Mouse (Mus musculus) lung, adult 2 months (tissue): ENCODE measurements around the gene Tmem115. TPM values are rescaled to one million over a fixed set of nuclear protein-coding genes. Genes with fewer than 3 reads are reported as not detected.

Source experiments
- DNase-seq: peaks from one replicate; pipeline ENCODE4 v3.0.0; 2022
- H3K4me1 ChIP-seq: fragments of 200-500 bp; 2 replicates; pipeline ENCODE4 v1.6.1; 2011; ENCODE audit warnings: low read length; ENCODE audit not compliant: control insufficient read depth, insufficient read depth
- H3K4me3 ChIP-seq: fragments of 200-500 bp; replicated peaks from 2 replicates; pipeline ENCODE3; 2011; ENCODE audit warnings: low read depth, mild to moderate bottlenecking, control low read depth, low read length; ENCODE audit errors: extremely low read depth
- CTCF ChIP-seq: fragments of 200-500 bp; IDR thresholded peaks from 2 replicates; pipeline ENCODE4 v1.5.1; 2011; ENCODE audit warnings: mild to moderate bottlenecking, low read length, control low read depth; ENCODE audit not compliant: insufficient read depth
- POLR2A ChIP-seq: fragments of 200-500 bp; IDR thresholded peaks from 2 replicates; pipeline ENCODE4 v1.6.1; 2011; ENCODE audit warnings: low read depth, mild to moderate bottlenecking, control low read depth, low read length, borderline replicate concordance; ENCODE audit errors: extremely low read depth
- WGBS: fragments of 180-500 bp; shearing (Covaris S2); methylation state at CpG from one replicate; pipeline ENCODE4 v1.1.7; 2018; 5-methylcytosine and 5-hydroxymethylcytosine counted together
- polyA plus RNA-seq: library from polyadenylated mRNA; depleted of rRNA; stranded (reverse); fragments of >200 nt; gene quantifications from 2 replicates; pipeline ENCODE4 v1.2.3, GENCODE M21; 2012

Gene Tmem115
- polyA plus RNA-seq, 1 experiment, result 57.6 TPM

DNA sequence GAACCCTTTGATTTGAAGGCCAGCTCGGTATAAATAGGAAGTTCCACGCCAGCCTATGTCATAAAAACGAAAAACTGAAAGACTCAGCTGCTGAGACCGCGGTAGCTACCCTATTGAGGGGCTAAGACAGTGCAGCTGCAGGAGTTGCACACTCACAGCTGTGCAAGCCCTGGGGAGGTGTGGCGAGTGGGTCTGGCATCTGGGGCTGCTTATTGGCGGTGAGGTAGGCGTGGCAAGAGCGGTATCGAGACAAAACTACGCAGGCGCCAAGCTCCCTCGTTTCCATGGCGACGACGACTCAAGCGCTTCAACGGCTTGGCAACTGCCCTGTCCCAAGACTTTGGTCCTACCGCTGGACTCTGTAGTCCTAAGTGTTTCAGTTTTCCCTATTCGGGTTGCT is 13.3 kb downstream of the Tmem115 start, which contains the start of gene Zmynd10:
Zmynd10 (plus strand) TSS at position 273 of the 400 bp plus-strand sequence.
- 9% methylated on average over 20 of the region's 20 CpGs for WGBS
- H3K4me3 ChIP-seq, result no peak within 1 kb of the TSS
- H3K4me1 ChIP-seq, result peaks cover 18% of the 10 kb centered on the region
- TF ChIP-seq CTCF, result no peak
- no peak for TF ChIP-seq POLR2A
- peak; percentile 82 for DNase-seq

DNA sequence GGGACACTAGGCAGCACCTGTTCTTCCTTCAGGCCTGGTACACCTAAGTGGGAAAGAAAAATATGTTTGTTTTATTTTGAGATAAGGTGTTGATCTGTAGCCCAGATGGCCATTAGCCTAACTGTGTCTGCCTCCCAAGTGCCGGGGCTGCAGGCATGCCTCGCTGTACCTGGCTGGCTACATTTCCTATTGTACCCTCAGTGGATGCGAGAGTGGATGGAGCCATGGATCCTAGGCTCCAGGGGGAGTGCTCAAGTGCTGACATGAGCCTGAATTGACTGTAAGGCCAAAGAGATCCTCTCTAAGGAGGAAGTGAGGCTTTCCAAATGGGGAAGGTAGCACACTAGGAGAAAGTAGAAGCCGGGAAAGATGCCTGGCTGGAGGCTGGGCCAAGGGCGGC is 14.2 kb downstream of the Tmem115 start:
- TF ChIP-seq CTCF (no peak), POLR2A (no peak)
- Histone ChIP-seq H3K4me3 (no peak overlapping the region), H3K4me1 (peaks cover 15% of the 10 kb centered on the region)
- DNase-seq, result no peak
- WGBS, result 71% methylated on average over 5 of the region's 5 CpGs

DNA sequence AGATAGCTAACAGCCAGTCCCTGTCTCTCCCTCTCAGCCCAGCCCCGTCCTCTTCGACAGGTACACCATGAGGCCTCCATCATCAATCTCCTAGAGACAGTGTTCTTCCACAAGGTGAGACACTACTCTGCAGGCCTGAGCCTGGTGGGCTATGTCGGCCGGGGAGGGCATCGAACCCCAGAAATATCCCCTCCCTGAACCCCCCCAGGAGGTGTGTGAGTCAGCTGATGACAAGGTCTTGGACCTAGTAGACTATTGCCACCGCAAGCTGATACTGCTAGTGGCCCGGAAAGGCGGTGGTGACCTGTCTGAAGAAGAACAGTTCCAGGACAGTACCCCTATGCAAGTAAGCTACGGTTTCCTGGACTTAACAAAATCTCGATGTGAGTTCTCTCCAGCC is 15.1 kb downstream of the Tmem115 start:
- H3K4me1 ChIP-seq, result peaks cover 18% of the 10 kb centered on the region
- DNase-seq, result no peak
- 91% methylated on average over 10 of the region's 10 CpGs for WGBS

DNA sequence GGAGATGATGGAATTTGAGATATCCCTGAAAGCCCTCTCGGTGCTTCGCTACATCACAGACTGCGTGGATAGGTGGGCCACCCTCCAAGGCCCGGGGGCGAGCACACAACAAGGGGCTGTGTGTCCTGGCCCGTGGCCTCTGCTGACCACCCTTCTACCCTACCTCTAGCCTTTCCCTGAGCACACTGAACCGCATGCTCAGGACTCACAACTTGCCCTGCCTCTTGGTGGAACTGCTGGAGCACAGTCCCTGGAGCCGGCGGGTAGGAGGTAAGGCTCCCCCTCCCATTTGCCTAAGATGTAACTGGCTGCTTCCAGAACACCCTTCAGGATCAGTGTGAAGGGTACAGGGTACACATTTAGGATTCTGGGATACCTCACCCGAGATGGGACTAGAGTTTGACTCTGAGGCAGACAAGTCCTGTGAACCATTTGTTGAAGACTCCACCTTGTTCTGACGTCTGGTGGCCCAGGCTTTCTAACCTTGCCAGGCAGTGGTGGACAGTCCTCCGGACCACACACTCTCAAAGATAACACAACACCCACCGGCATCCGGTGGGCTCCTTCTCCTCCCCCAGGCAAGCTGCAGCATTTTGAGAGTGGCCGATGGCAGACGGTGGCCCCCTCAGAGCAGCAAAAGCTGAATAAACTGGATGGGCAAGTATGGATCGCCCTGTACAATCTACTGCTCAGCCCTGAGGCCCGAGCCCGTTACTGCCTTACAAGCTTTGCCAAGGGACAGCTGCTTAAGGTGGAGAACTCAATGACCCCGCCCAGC is 15.7 kb downstream of the Tmem115 start:
- 84% methylated on average over 20 of the region's 20 CpGs for WGBS

More for the DNA sequence above, 15.1 kb downstream of the Tmem115 start:
- H3K4me3 ChIP-seq, result no peak overlapping the region
- TF ChIP-seq POLR2A, result no peak
- no peak for TF ChIP-seq CTCF

DNA sequence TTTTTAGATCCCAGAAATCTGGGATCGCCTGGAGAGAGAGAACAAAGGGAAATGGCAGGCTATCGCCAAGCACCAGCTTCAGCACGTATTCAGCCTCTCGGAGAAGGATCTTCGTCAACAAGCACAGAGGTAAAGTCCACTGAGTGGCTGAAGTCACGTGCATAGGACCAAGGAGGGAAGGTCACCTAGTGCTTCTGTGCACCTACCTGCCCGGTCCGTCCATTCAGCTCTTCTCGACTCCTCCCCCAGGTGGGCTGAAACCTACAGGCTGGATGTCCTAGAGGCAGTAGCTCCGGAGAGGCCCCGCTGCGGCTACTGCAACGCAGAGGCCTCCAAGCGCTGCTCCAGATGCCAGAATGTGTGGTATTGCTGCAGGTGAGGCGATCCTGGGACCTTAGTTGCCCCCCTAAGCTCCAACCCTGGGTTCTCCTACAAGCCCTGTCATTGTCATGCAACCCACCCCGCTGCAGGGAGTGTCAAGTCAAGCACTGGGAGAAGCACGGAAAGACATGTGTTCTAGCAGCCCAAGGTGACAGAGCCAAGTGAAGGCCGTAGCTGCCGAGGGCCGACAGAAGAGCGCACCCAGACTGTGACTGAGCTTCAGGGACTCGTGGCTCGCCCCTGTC is 16.9 kb downstream of the Tmem115 start:
- no peak for DNase-seq
- 55% methylated on average over 23 of the region's 23 CpGs for WGBS
- no peak for TF ChIP-seq POLR2A
- TF ChIP-seq CTCF, result no peak
- Histone ChIP-seq H3K4me1 (peaks cover 19% of the 10 kb centered on the region), H3K4me3 (no peak overlapping the region)

More for the DNA sequence above, 15.7 kb downstream of the Tmem115 start:
- Histone ChIP-seq H3K4me1 (peaks cover 19% of the 10 kb centered on the region), H3K4me3 (no peak overlapping the region)
- DNase-seq, result no peak
- TF ChIP-seq POLR2A, result no peak
- no peak for TF ChIP-seq CTCF

DNA sequence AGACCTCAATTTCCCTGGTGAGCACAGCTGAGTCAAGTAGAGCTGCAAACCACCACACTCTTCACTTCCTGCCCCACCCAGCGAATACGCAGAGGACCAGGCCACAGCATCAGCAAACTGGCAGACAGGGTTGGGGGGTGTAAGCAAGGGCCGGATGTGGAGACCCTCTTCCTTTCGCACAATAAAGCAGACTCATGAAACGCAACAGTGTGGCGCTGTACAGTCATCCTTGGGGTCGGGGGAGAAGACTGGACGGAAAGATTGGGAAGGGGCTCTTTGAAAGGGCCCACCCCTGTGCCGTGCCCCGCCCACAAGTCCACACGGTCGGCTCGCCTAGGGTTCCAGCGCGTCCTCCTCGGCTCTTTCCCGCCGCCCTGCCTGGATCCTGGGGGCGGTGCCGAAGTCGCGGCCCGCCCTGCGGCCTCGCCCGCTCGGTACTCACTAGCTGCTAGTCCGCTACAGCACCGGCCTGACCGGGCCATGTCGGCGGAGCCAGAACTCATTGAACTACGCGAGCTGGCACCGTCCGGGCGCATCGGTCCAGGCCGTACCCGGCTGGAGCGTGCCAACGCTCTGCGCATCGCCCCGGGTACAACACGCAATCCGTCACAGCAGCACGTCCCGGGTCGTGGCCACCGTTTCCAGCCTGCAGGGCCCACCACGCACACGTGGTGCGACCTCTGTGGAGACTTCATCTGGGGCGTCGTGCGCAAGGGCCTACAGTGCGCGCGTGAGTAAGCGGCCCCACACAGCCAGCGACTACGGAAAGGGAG is 17.6 kb downstream of the Tmem115 start, which contains the start of gene Rassf1:
Rassf1 (plus strand) TSS at position 439 of the 773 bp plus-strand sequence.
- peak; percentile 68 for DNase-seq
- no peak for TF ChIP-seq CTCF
- peak; percentile 42; the same call in 1 of the 2 replicates for TF ChIP-seq POLR2A
- peak within 1 kb of the TSS; percentile 61 for H3K4me3 ChIP-seq
- 3% methylated on average over 63 of the region's 63 CpGs for WGBS
- H3K4me1 ChIP-seq, result peaks cover 19% of the 10 kb centered on the region

DNA sequence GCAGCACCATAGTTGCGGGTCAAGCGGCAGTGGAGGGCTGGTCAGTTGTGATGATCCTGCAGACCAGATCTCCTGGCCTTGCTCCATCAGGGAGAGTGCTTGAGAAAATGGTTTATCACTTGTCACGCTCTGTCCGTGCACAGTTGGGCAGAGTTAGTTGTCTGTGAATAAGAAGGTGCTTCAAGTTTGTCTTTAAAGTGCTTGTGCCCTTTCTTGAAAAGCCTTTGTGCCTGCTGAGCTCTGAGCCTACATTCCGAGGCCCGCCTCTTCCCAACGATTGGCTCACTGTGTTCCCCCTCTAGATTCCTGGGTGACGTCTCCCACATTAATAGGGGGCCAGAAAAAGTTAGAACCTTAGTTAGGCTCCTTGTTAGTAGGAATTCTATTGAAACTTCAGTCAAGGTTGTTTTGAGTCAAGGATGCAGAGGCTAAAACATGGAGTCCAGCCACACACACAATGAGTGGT is 18.2 kb downstream of the Tmem115 start:
- no peak for DNase-seq
- peaks cover 19% of the 10 kb centered on the region for H3K4me1 ChIP-seq
- TF ChIP-seq POLR2A, result no peak
- TF ChIP-seq CTCF, result no peak
- peak overlapping the region; percentile 61 for H3K4me3 ChIP-seq
- 23% methylated on average over 8 of the region's 8 CpGs for WGBS

DNA sequence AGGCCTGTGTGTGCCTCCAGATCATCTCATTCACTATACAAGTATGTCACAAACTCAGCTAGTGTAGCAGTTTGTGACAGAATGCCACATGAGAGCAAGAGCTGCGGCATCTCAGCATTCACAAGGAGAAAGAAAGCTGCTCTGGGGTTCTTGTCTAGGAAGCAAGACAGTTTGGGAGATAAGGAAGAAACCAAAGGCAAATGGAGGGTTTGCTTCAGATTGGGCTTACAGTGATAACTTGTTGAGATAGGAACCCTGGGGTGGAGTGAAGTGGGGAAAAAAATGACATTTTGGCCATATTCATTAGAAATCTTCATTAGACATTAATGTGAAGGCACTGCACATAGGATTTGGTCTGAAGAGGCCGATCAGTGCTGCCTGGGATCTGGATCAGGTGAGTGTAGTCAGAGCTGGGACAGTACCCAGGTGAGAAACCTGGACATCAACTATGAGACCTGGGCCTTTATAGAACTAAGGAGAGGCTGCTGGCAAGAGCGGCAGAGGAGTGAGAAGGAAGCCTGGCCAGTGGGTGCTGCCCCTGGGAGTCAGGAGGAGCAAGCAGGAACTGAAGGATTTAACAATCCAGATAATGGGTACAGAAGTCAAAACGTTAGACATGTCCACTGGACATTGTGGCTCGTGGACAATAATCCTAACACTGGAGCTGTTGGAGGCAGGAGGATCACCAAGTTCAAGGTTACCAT is 19.1 kb downstream of the Tmem115 start:
- TF ChIP-seq CTCF (no peak), POLR2A (no peak)
- H3K4me1 ChIP-seq, result peaks cover 19% of the 10 kb centered on the region
- 82% methylated on average over 5 of the region's 5 CpGs for WGBS
- no peak for DNase-seq
- H3K4me3 ChIP-seq, result no peak overlapping the region
